Mouse (Mus musculus) heart, embryonic 11.5 days (tissue): Measurements from ENCODE around the gene Fam166b. TPM values are rescaled to one million over a fixed set of nuclear protein-coding genes. Genes with fewer than 3 reads are reported as not detected.

Source experiments
- ATAC-seq: fragments of 200-750 bp; cut with Nextera tagmentation; replicated peaks from 2 replicates; pipeline ENCODE4 v1.8.0; 2017; ENCODE audit warnings: moderate library complexity; ENCODE audit not compliant: insufficient number of reproducible peaks, low FRiP score, low TSS enrichment
- H3K27ac ChIP-seq: fragments of 300-500 bp; sonication (generic); 2 replicates; pipeline ENCODE4 v1.5.1; 2014; ENCODE audit warnings: mild to moderate bottlenecking, low read depth, low read length
- H3K27me3 ChIP-seq: fragments of 300-500 bp; sonication (generic); 2 replicates; pipeline ENCODE4 v1.6.1; 2014; ENCODE audit warnings: mild to moderate bottlenecking, low read length, mixed read lengths; ENCODE audit not compliant: control insufficient read depth, insufficient read depth
- H3K36me3 ChIP-seq: fragments of 300-500 bp; sonication (generic); 2 replicates; pipeline ENCODE4 v1.6.1; 2014; ENCODE audit warnings: mild to moderate bottlenecking, low read length, moderate library complexity, mixed read lengths; ENCODE audit not compliant: control insufficient read depth, insufficient read depth
- H3K4me1 ChIP-seq: fragments of 300-500 bp; sonication (generic); 2 replicates; pipeline ENCODE4 v1.6.1; 2014; ENCODE audit warnings: low read length; ENCODE audit not compliant: control insufficient read depth, insufficient read depth
- H3K4me2 ChIP-seq: fragments of 300-500 bp; sonication (generic); 2 replicates; pipeline ENCODE4 v1.6.1; 2014; ENCODE audit warnings: mild to moderate bottlenecking, moderate library complexity
- H3K4me3 ChIP-seq: fragments of 300-500 bp; sonication (generic); 2 replicates; pipeline ENCODE4 v1.5.1; 2014; ENCODE audit warnings: low read depth, low read length
- H3K9ac ChIP-seq: fragments of 300-500 bp; sonication (generic); 2 replicates; pipeline ENCODE4 v1.6.1; 2014; ENCODE audit warnings: mild to moderate bottlenecking, low read depth, low read length, moderate library complexity
- H3K9me3 ChIP-seq: fragments of 300-500 bp; sonication (generic); replicated peaks from 2 replicates; pipeline ENCODE4 v1.6.1; 2016; ENCODE audit warnings: low read length; ENCODE audit not compliant: control insufficient read depth
- WGBS: fragments of 180-500 bp; shearing (Covaris S2); extraction: QIAGEN DNeasy Blood & Tissue Kit; methylation state at CpG from one replicate; pipeline ENCODE4 v1.1.7; 2014; ENCODE audit not compliant: insufficient replicate concordance; 5-methylcytosine and 5-hydroxymethylcytosine counted together
- polyA plus RNA-seq: library from polyadenylated mRNA; unstranded; fragments of >200 nt; fragmentation: Nextera tagmentation; extraction: Ambion mirVana; gene quantifications from 2 replicates; pipeline ENCODE4 v1.2.1, GENCODE M21; 2014

Fam166b gene
- polyA plus RNA-seq, 1 experiment from 2014 or later, result 0.23 TPM

GRCm38 (mm10) chr4:43383246-43384082 is 45.5 kb downstream of the Fam166b start:
- Histone ChIP-seq H3K4me2 (peak overlapping the region; percentile 23; the same call in 1 of the 2 replicates), H3K27me3 (0 out of 2 replicates have a peak, but pooled peaks cover 2% of the 10 kb centered on the region), H3K27ac (no peak overlapping the region), H3K9ac (no peak overlapping the region), H3K36me3 (no peaks in the 10 kb centered on the region), H3K4me3 (no peak overlapping the region), H3K9me3 (no peaks in the 10 kb centered on the region), H3K4me1 (no peaks in the 10 kb centered on the region)
- ATAC-seq, result no peak
- WGBS, result 66% methylated on average over 11 of the region's 11 CpGs

GRCm38 (mm10) chr4:43382155-43383020 is 46.5 kb downstream of the Fam166b start:
- Histone ChIP-seq H3K27me3 (0 out of 2 replicates have a peak, but pooled peaks cover 2% of the 10 kb centered on the region), H3K27ac (no peak overlapping the region), H3K4me1 (no peaks in the 10 kb centered on the region), H3K9ac (peak overlapping the region; percentile 83), H3K4me2 (peak overlapping the region; percentile 89), H3K36me3 (no peaks in the 10 kb centered on the region), H3K9me3 (no peaks in the 10 kb centered on the region), H3K4me3 (peak overlapping the region; percentile 68)
- ATAC-seq, result peak; percentile 63
- WGBS, result 7% methylated on average over 26 of the region's 33 CpGs

GRCm38 (mm10) chr4:43381408-43382154 is 47.4 kb downstream of the Fam166b start, which contains the start of gene Rusc2:
Gene Rusc2 (plus strand): TSS chr4:43381979.
- WGBS, result 1% methylated on average over 61 of the region's 63 CpGs
- H3K9me3 ChIP-seq, result no peaks in the 10 kb centered on the region
- H3K4me3 ChIP-seq, result peak within 1 kb of the TSS; percentile 68
- H3K36me3 ChIP-seq, result no peaks in the 10 kb centered on the region
- H3K4me2 ChIP-seq, result peak within 1 kb of the TSS; percentile 89
- H3K9ac ChIP-seq, result peak within 1 kb of the TSS; percentile 83
- peak; percentile 78 for ATAC-seq
- H3K27ac ChIP-seq, result no peak within 1 kb of the TSS
- 0 out of 2 replicates have a peak, but pooled peaks cover 2% of the 10 kb centered on the region for H3K27me3 ChIP-seq
- H3K4me1 ChIP-seq, result no peaks in the 10 kb centered on the region

GRCm38 (mm10) chr4:43380951-43381350 is 48.0 kb downstream of the Fam166b start:
- 57% methylated on average over 10 of the region's 10 CpGs for WGBS
- peak overlapping the region; percentile 68; the same call in 1 of the 2 replicates for H3K4me3 ChIP-seq
- H3K36me3 ChIP-seq, result no peaks in the 10 kb centered on the region
- H3K4me1 ChIP-seq, result no peaks in the 10 kb centered on the region
- no peaks in the 10 kb centered on the region for H3K9me3 ChIP-seq
- H3K9ac ChIP-seq, result peak overlapping the region; percentile 83; the same call in 1 of the 2 replicates
- H3K27me3 ChIP-seq, result 0 out of 2 replicates have a peak, but pooled peaks cover 2% of the 10 kb centered on the region
- peak overlapping the region; percentile 89 for H3K4me2 ChIP-seq
- no peak overlapping the region for H3K27ac ChIP-seq
- ATAC-seq, result no peak

GRCm38 (mm10) chr4:43379601-43380000 is 49.3 kb downstream of the Fam166b start:
- Histone ChIP-seq H3K4me3 (no peak overlapping the region), H3K4me1 (no peaks in the 10 kb centered on the region), H3K27me3 (0 out of 2 replicates have a peak, but pooled peaks cover 2% of the 10 kb centered on the region), H3K9ac (no peak overlapping the region), H3K27ac (no peak overlapping the region), H3K36me3 (no peaks in the 10 kb centered on the region), H3K9me3 (no peaks in the 10 kb centered on the region), H3K4me2 (no peak overlapping the region)
- ATAC-seq, result no peak
- 83% methylated on average over 6 of the region's 6 CpGs for WGBS

Other genes with a start within 250 kb of the Fam166b start
- gene Atp8b5, start 162.0 kb downstream of the Fam166b start, polyA plus RNA-seq, result 0.27 TPM in 1 of 2 replicates, not detected in the other
- 6.3 and 7.8 TPM in 2 replicates for gene Rusc2, start 47.2 kb downstream of the Fam166b start, polyA plus RNA-seq
- gene Tesk1, start 12.8 kb upstream of the Fam166b start, polyA plus RNA-seq, result 5.0 and 6.1 TPM in 2 replicates
- gene Cd72, start 25.5 kb upstream of the Fam166b start, polyA plus RNA-seq, result 1.8 and 3.3 TPM in 2 replicates
- not detected in 2 replicates for gene Sit1, start 54.6 kb upstream of the Fam166b start, polyA plus RNA-seq
- 73.6 and 75.8 TPM in 2 replicates for gene Ccdc107, start 63.8 kb upstream of the Fam166b start, polyA plus RNA-seq
- 34.2 and 35.7 TPM in 2 replicates for gene Arhgef39, start 70.6 kb upstream of the Fam166b start, polyA plus RNA-seq
- 1.7 and 3.2 TPM in 2 replicates for gene Car9, start 77.8 kb upstream of the Fam166b start, polyA plus RNA-seq
- gene Tpm2, start 94.6 kb upstream of the Fam166b start, polyA plus RNA-seq, result 155 and 162 TPM in 2 replicates
- gene Creb3, start 133.2 kb upstream of the Fam166b start, polyA plus RNA-seq, result 59.7 and 77.1 TPM in 2 replicates
- 74.2 and 86.2 TPM in 2 replicates for gene Tln1, start 133.6 kb upstream of the Fam166b start, polyA plus RNA-seq
- gene Rgp1, start 149.6 kb upstream of the Fam166b start, polyA plus RNA-seq, result 20.1 and 32.5 TPM in 2 replicates
- gene Gba2, start 149.7 kb upstream of the Fam166b start, polyA plus RNA-seq, result 14.3 and 18.4 TPM in 2 replicates
- not detected in 2 replicates for gene Msmp, start 155.4 kb upstream of the Fam166b start, polyA plus RNA-seq
- gene Npr2, start 202.8 kb upstream of the Fam166b start, polyA plus RNA-seq, result 7.2 and 7.8 TPM in 2 replicates
- gene Spag8, start 224.5 kb upstream of the Fam166b start, polyA plus RNA-seq, result 0.29 and 0.38 TPM in 2 replicates
- gene Hint2, start 227.3 kb upstream of the Fam166b start, polyA plus RNA-seq, result 128 and 131 TPM in 2 replicates
- 2.7 and 3.3 TPM in 2 replicates for gene Tmem8b, start 239.8 kb upstream of the Fam166b start, polyA plus RNA-seq
- 3.4 and 3.9 TPM in 2 replicates for gene Fam221b, start 240.0 kb upstream of the Fam166b start, polyA plus RNA-seq